ENCODE assay signal across 7 mouse cellular contexts in the genomic region with DNA sequence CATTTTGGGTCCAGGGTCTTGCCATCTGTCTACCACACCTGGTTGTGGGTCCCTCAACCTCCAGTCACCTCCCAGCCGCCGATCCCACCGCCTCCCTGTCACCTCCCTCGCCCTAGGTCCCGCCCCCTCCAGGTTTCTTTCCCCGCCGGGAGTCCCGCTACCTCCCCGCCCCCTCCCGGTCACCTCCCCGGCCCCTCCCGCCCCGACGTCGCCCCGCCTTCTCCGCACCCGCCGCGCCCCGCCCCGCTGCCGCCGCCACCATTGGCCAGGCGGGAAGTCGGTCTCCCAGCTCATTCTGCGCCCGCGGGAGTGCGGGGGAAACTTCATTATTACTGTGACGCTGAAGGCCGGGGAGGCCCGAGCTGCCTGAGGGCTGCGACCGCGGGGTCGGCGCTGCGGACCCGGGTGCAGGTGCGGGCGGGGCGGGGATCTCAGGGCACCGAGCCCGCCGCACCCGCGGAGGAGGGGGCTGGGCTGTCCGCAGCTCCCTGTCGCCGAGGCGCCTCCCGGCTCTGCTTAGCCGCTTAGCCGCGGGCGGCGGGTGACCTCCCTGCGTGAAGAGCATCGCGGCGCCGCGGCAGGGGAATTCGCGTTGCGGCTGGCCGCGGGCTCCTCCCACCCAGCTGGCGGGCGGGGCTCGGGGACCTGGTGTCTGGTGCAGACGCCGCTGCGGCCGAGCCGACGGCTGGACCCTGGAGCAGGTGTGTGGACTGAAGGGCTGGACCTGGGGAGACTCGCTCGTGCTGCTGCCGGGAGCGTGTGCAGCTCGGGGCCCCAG. TPM values are rescaled to one million over a fixed set of nuclear protein-coding genes. Genes with fewer than 3 reads are reported as not detected.
DNase-seq lines count a peak whose midpoint lies in the region; ATAC-seq lines count a peak whose summit lies in the region.

Gene Herc3 (plus strand): TSS at position 234 of the 778 bp plus-strand sequence.

- peak within 1 kb of the TSS; percentile 74 for H3K4me3 ChIP-seq in intestine, embryonic 14.5 days (ENCODE audit: low read depth, low read length)
- H3K4me3 ChIP-seq in limb, embryonic 10.5 days = peak within 1 kb of the TSS; percentile 83
- H3K4me3 ChIP-seq in midbrain, embryonic 12.5 days = peak within 1 kb of the TSS; percentile 84

- H3K9me3 ChIP-seq in intestine, embryonic 14.5 days (ENCODE audit: control insufficient read depth, low read length) = no peaks in the 10 kb centered on the region
- H3K9me3 ChIP-seq in limb, embryonic 10.5 days (replicated peaks) = no peaks in the 10 kb centered on the region
- H3K9me3 ChIP-seq in midbrain, embryonic 12.5 days = no peaks in the 10 kb centered on the region

- H3K4me2 ChIP-seq in intestine, embryonic 14.5 days (ENCODE audit: low read length) = peak within 1 kb of the TSS; percentile 77
- H3K4me2 ChIP-seq in midbrain, embryonic 12.5 days (replicated peaks) = peak within 1 kb of the TSS; percentile 76

- no peaks in the 10 kb centered on the region for H3K36me3 ChIP-seq in intestine, embryonic 14.5 days (ENCODE audit: control insufficient read depth, insufficient read depth, low read length)
- H3K36me3 ChIP-seq in limb, embryonic 10.5 days = no peaks in the 10 kb centered on the region
- H3K36me3 ChIP-seq in midbrain, embryonic 12.5 days = no peaks in the 10 kb centered on the region

- under 1% methylated on average over 76 of the region's 83 CpGs for WGBS in intestine, embryonic 14.5 days
- WGBS in limb, embryonic 10.5 days = 2% methylated on average over 77 of the region's 83 CpGs
- WGBS in midbrain, embryonic 12.5 days = under 1% methylated on average over 65 of the region's 83 CpGs

- DNase-seq in adrenal gland, adult 2 months = peak; percentile 91
- peak; percentile 75 for DNase-seq in embryo, embryonic 10.5 days (ENCODE audit: low spot score)
- DNase-seq in gastrocnemius, postnatal 25 days = peak; percentile 85
- peak; percentile 84 for DNase-seq in intestine, embryonic 14.5 days (ENCODE audit: low spot score)
- peak; percentile 84 for DNase-seq in limb, embryonic 10.5 days (ENCODE audit: low spot score)
- DNase-seq in spleen, adult 12 weeks (ENCODE audit: low spot score) = peak; percentile 60

- H3K9ac ChIP-seq in intestine, embryonic 14.5 days (ENCODE audit: low read length) = peak within 1 kb of the TSS; percentile 64
- peak within 1 kb of the TSS; percentile 74 for H3K9ac ChIP-seq in midbrain, embryonic 12.5 days (replicated peaks)

- ATAC-seq in intestine, embryonic 14.5 days (replicated peaks; ENCODE audit: low FRiP score, low TSS enrichment, low read depth) = peak; percentile 88
- ATAC-seq in midbrain, embryonic 12.5 days (ENCODE audit: low FRiP score, low read depth) = peak; percentile 93

- no peaks in the 10 kb centered on the region for H3K27me3 ChIP-seq in intestine, embryonic 14.5 days (replicated peaks; ENCODE audit: control insufficient read depth, insufficient read depth, low read length)
- peaks cover 8% of the 10 kb centered on the region; the same call in 1 of the 2 replicates for H3K27me3 ChIP-seq in limb, embryonic 10.5 days (ENCODE audit: low read depth, poor library complexity, severe bottlenecking)
- no peaks in the 10 kb centered on the region for H3K27me3 ChIP-seq in midbrain, embryonic 12.5 days

- peaks cover 7% of the 10 kb centered on the region for H3K4me1 ChIP-seq in intestine, embryonic 14.5 days (replicated peaks; ENCODE audit: control insufficient read depth, insufficient read depth, low read length)
- H3K4me1 ChIP-seq in limb, embryonic 10.5 days = peaks cover 16% of the 10 kb centered on the region; the same call in 1 of the 2 replicates
- peaks cover 8% of the 10 kb centered on the region; the same call in 1 of the 2 replicates for H3K4me1 ChIP-seq in midbrain, embryonic 12.5 days

- peak within 1 kb of the TSS; percentile 73; the same call in 1 of the 2 replicates for H3K27ac ChIP-seq in intestine, embryonic 14.5 days (ENCODE audit: low read depth)
- peak within 1 kb of the TSS; percentile 90 for H3K27ac ChIP-seq in limb, embryonic 10.5 days
- peak within 1 kb of the TSS; percentile 89 for H3K27ac ChIP-seq in midbrain, embryonic 12.5 days (replicated peaks)

RNA-seq across cellular contexts. Expression of gene Herc3, which starts in this region (rescaled TPM):
- 10 to 100 TPM; 15.5 to 19.1 TPM for total RNA-seq in adrenal gland, adult 2 months (2021)
- 14.3 and 18.3 TPM in 2 replicates for polyA plus RNA-seq in adrenal gland, adult 2 months (2012; rRNA removed)
- 10 to 100 TPM; 30.2 to 51.7 TPM for total RNA-seq in gastrocnemius, postnatal 25 days (2021)
- 9.8 and 13.5 TPM in 2 replicates for polyA plus RNA-seq in intestine, embryonic 14.5 days (2014; fragmentation: Nextera tagmentation; extraction: Ambion mirVana)
- 2.7 and 4.3 TPM in 2 replicates for polyA plus RNA-seq in limb, embryonic 10.5 days (2016; fragmentation: Nextera tagmentation; extraction: Ambion mirVana)
- 15.9 and 17.3 TPM in 2 replicates for polyA plus RNA-seq in midbrain, embryonic 12.5 days (2016; fragmentation: Nextera tagmentation; extraction: Ambion mirVana)

Comparison
In these comparisons a context has a peak if more than half of its experiments do, and no peak if none do; other contexts are left out.
1. Peak in every context shown above with its lines: DNase-seq, ATAC-seq, H3K4me3 ChIP-seq and H3K27ac ChIP-seq.